Mouse (Mus musculus): ENCODE data around the gene Ccnjl. TPM values are rescaled to one million over a fixed set of nuclear protein-coding genes. Genes with fewer than 3 reads are reported as not detected.

Ccnjl gene
- 9.5 and 13.5 TPM in 2 replicates for polyA plus RNA-seq (2015; fragmentation: Nextera tagmentation; extraction: Ambion mirVana)

DNA sequence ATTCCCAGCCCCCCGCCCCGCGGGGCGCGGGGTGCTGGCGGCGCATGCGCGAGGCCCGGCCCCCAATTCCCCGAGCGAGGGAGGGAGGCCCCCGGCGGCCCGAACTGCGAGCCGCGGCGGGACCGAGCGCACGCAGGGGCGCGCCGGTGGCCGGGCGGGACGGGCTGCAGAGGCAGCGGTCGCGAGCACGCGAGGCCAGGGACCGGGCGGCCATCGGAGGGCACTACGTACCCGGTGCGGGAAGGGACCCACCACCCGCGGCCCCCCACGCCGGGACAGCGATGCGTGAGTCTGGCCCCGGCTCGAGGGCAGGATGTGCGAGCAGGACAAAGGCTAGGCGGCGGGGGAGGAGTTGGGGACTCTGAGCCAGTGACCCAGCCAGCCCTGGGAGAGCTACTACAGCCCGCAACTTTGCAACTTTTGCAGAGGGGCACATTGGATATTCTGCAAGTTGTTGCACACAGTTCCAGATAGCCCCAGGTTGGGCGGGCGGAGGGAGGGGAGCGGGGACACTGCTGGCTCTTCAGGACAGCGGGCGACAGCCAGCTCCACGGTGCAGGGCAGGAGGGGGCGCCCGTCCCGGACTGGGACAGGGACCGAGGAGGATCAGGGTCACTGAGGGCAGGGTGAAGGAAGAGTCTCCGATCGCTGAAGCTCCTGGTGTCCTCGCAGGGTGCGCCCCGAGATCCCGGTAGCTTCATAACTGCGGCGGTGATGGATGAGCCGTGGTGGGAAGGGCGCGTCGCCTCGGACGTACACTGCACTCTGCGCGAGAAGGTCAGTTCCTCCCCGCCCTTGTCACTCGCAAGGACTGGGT, at the start of gene Ccnjl:
TSS of gene Ccnjl (plus strand) at position 102 of the 817 bp plus-strand sequence.
- WGBS, result under 1% methylated on average over 79 of the region's 79 CpGs
- Histone ChIP-seq H3K4me1 (replicated peaks; ENCODE audit: control insufficient read depth, insufficient read depth, low read length) (peaks cover 11% of the 10 kb centered on the region; the same call in 1 of the 2 replicates), H3K9me3 (ENCODE audit: control insufficient read depth, low read length) (no peaks in the 10 kb centered on the region), H3K4me2 (ENCODE audit: low read length) (peak within 1 kb of the TSS; percentile 90), H3K4me3 (replicated peaks; ENCODE audit: low read length) (peak within 1 kb of the TSS; percentile 82), H3K27ac (ENCODE audit: low read length) (peak within 1 kb of the TSS; percentile 80), H3K36me3 (ENCODE audit: control insufficient read depth, insufficient read depth) (no peaks in the 10 kb centered on the region), H3K27me3 (replicated peaks; ENCODE audit: control insufficient read depth, insufficient read depth, low read length) (0 out of 2 replicates have a peak, but pooled peaks cover 3% of the 10 kb centered on the region), H3K9ac (replicated peaks; ENCODE audit: low read depth, low read length) (peak within 1 kb of the TSS; percentile 86)
- peak; percentile 91 for ATAC-seq

DNA sequence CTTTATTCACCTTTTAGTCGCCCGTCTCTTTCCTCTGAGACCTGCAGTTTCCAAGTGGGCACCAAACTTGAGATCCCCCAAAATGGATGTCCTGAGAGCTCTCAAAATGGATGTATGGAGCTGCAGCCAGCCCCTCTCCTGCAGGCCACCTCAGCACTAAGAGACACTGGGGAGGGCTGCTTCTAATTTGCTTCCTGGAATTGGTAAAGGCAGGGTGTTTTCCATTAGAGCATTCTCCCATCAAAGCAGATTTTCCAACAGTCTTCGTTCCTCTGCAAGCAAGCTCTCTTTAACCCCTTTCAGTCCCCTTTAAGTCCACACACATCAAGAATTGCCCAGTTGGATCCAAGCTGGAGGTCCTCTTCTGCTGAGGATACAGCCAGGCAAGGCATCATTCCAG, 49.2 kb upstream of the Ccnjl start:
- Histone ChIP-seq H3K27me3 (replicated peaks; ENCODE audit: control insufficient read depth, insufficient read depth, low read length) (no peaks in the 10 kb centered on the region), H3K4me3 (replicated peaks; ENCODE audit: low read length) (no peak overlapping the region), H3K9me3 (ENCODE audit: control insufficient read depth, low read length) (no peaks in the 10 kb centered on the region), H3K36me3 (ENCODE audit: control insufficient read depth, insufficient read depth) (no peaks in the 10 kb centered on the region), H3K27ac (ENCODE audit: low read length) (no peak overlapping the region), H3K4me1 (replicated peaks; ENCODE audit: control insufficient read depth, insufficient read depth, low read length) (peaks cover 2% of the 10 kb centered on the region), H3K4me2 (ENCODE audit: low read length) (no peak overlapping the region), H3K9ac (replicated peaks; ENCODE audit: low read depth, low read length) (no peak overlapping the region)
- no peak for ATAC-seq
- 90% methylated on average over 3 of the region's 3 CpGs for WGBS

DNA sequence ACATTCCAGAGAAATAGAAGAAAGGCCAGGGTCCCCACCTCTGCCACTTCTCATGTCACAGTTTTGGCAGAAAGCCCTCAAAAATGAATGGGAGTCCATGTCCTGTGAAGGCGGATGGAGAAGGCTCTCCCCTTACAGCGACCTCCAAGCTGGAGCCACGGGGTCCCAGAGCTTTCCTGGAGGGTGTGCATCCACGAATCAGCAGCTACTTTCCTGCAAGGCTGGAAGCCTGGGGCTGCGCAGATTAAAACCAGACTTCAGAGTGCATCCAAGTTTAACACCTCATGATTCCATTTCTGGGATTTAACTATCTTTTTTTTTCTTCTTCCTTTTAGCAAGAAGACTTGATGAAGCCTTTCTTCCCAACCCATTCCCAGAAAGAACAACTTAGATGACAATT, 48.0 kb upstream of the Ccnjl start:
- Histone ChIP-seq H3K4me2 (ENCODE audit: low read length) (no peak overlapping the region), H3K9me3 (ENCODE audit: control insufficient read depth, low read length) (no peaks in the 10 kb centered on the region), H3K36me3 (ENCODE audit: control insufficient read depth, insufficient read depth) (no peaks in the 10 kb centered on the region), H3K27me3 (replicated peaks; ENCODE audit: control insufficient read depth, insufficient read depth, low read length) (no peaks in the 10 kb centered on the region), H3K4me3 (replicated peaks; ENCODE audit: low read length) (no peak overlapping the region), H3K9ac (replicated peaks; ENCODE audit: low read depth, low read length) (no peak overlapping the region), H3K4me1 (replicated peaks; ENCODE audit: control insufficient read depth, insufficient read depth, low read length) (no peaks in the 10 kb centered on the region), H3K27ac (ENCODE audit: low read length) (no peak overlapping the region)
- no peak for ATAC-seq
- 60% methylated on average over 5 of the region's 5 CpGs for WGBS

DNA sequence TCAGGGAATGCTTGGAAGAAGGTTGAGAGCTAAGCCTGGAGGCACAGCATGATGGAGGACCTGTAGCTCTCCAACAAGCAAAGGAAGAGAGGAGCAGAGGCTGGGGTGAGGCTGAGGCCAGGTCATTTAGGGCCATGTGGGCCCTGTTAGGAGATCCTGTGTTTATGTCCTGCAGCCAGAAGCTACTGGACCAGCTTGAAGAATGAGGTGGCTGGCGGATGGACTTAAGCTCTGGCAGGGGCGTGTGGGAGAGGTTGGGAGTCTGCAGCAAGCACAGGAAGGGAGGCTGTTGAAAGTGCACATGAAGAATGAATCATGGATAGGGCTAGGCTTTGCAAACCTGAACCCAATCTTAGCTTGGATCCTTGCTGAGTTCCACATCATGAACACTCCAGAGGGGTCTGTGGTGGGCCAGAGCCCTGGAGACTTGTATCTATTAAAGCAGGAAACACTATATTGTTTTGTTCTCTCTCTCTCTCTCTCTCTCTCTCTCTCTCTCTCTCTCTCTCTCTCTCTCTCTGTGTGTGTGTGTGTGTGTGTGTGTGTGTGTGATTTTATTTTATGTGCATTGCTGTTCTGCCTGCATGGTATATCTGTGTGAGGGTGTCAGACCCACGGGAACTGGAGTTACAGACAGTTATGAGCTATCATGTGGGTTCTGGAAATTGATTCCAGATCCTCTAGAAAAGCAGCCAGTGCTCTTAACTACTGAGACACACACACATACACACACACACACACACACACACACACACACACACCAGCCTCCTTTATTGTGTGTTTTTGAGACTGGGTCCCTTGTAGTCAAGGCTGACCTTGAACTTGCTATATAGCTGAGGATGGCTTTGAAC, 46.7 kb upstream of the Ccnjl start:
- H3K9ac ChIP-seq (replicated peaks; ENCODE audit: low read depth, low read length), result no peak overlapping the region
- no peak overlapping the region for H3K27ac ChIP-seq (ENCODE audit: low read length)
- no peaks in the 10 kb centered on the region for H3K9me3 ChIP-seq (ENCODE audit: control insufficient read depth, low read length)
- no peaks in the 10 kb centered on the region for H3K36me3 ChIP-seq (ENCODE audit: control insufficient read depth, insufficient read depth)
- ATAC-seq, result no peak
- no peaks in the 10 kb centered on the region for H3K4me1 ChIP-seq (replicated peaks; ENCODE audit: control insufficient read depth, insufficient read depth, low read length)
- WGBS, result 73% methylated on average over 3 of the region's 3 CpGs
- no peak overlapping the region for H3K4me2 ChIP-seq (ENCODE audit: low read length)
- no peak overlapping the region for H3K4me3 ChIP-seq (replicated peaks; ENCODE audit: low read length)
- H3K27me3 ChIP-seq (replicated peaks; ENCODE audit: control insufficient read depth, insufficient read depth, low read length), result no peaks in the 10 kb centered on the region

DNA sequence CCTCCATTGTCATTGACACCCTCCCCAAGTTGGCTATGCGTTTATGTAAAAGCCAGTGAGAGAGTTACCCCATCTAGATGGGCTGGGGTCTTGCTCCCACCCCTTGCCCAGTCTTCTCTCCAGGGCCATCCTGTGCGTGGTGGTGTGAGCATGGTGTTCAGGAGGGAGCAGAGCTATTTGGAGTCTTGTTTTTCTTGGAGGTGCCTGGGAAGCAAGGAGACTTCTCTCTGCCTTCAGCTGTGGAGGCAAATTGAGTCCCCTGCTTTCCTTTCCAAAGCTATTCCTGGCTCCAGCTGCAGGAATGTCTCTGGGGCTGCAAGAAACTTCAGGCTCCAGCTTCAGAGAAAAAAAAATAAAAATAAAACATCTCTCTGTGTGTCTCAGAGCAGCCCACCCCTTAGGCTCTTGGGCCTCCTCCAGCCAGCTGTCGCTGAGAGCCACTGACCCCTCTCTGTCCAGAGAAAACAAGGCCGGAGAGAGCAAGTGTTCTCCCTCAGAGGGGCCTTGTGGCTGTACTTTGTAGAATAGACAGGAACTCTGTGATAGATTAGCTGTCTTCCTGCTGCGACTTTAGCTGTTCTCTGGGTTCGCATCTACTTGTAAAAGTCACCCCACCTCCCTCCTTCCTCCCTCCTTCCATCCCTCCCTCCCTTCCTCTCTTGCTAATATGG, 45.3 kb upstream of the Ccnjl start:
- no peaks in the 10 kb centered on the region for H3K9me3 ChIP-seq (ENCODE audit: control insufficient read depth, low read length)
- no peaks in the 10 kb centered on the region for H3K36me3 ChIP-seq (ENCODE audit: control insufficient read depth, insufficient read depth)
- H3K4me3 ChIP-seq (replicated peaks; ENCODE audit: low read length), result no peak overlapping the region
- ATAC-seq, result no peak
- WGBS, result 61% methylated on average over 6 of the region's 6 CpGs
- H3K4me2 ChIP-seq (ENCODE audit: low read length), result no peak overlapping the region
- H3K9ac ChIP-seq (replicated peaks; ENCODE audit: low read depth, low read length), result no peak overlapping the region
- H3K27me3 ChIP-seq (replicated peaks; ENCODE audit: control insufficient read depth, insufficient read depth, low read length), result no peaks in the 10 kb centered on the region
- H3K27ac ChIP-seq (ENCODE audit: low read length), result no peak overlapping the region
- H3K4me1 ChIP-seq (replicated peaks; ENCODE audit: control insufficient read depth, insufficient read depth, low read length), result no peaks in the 10 kb centered on the region

DNA sequence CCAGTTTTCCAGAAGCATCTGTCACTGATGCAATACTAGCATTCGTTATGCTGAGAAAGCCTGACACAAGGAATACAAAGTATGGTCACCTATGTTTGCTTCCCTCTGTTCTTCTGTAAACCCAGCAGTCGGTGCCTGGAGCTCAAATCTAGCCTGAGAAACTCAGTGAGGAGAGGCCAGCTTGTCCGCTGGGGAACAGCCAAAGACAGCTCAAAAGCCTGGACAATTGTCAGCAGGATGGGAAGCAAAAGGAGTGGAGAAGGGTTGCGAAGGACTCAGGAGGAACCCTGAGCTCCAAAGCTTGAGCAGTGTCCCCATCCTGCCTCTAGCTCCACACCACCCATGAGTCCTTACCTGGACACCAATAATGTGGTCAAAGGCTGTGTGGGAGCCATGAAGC, 44.5 kb upstream of the Ccnjl start:
- no peak for ATAC-seq
- H3K9ac ChIP-seq (replicated peaks; ENCODE audit: low read depth, low read length), result no peak overlapping the region
- WGBS, result 71% methylated on average over 4 of the region's 4 CpGs

DNA sequence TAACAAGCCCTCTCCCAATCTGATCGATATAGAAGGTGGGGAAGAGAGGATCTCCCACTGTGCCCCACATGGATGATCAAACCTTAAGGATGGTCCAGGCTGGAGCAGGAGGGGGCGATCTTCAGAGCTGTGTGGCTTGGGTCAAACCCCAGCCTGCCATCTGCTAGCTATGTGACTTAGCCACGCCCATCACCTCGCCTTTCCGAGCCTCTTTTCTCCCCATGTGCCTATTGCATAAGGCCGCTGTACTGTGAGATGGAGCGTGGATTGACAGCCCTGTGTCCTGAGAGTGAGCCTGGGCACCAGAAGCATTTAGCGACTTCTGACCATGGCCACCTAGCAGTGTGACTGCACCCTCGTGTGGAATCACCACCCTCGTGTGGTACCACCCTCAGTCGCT, 43.9 kb upstream of the Ccnjl start:
- no peaks in the 10 kb centered on the region for H3K27me3 ChIP-seq (replicated peaks; ENCODE audit: control insufficient read depth, insufficient read depth, low read length)
- no peaks in the 10 kb centered on the region for H3K9me3 ChIP-seq (ENCODE audit: control insufficient read depth, low read length)
- no peak overlapping the region for H3K4me2 ChIP-seq (ENCODE audit: low read length)
- no peaks in the 10 kb centered on the region for H3K4me1 ChIP-seq (replicated peaks; ENCODE audit: control insufficient read depth, insufficient read depth, low read length)
- 56% methylated on average over 11 of the region's 11 CpGs for WGBS
- no peaks in the 10 kb centered on the region for H3K36me3 ChIP-seq (ENCODE audit: control insufficient read depth, insufficient read depth)
- H3K4me3 ChIP-seq (replicated peaks; ENCODE audit: low read length), result no peak overlapping the region
- no peak overlapping the region for H3K9ac ChIP-seq (replicated peaks; ENCODE audit: low read depth, low read length)
- H3K27ac ChIP-seq (ENCODE audit: low read length), result no peak overlapping the region
- ATAC-seq, result no peak

More for the DNA sequence above, 44.5 kb upstream of the Ccnjl start:
- Histone ChIP-seq H3K4me1 (replicated peaks; ENCODE audit: control insufficient read depth, insufficient read depth, low read length) (no peaks in the 10 kb centered on the region), H3K27ac (ENCODE audit: low read length) (no peak overlapping the region), H3K4me2 (ENCODE audit: low read length) (no peak overlapping the region), H3K27me3 (replicated peaks; ENCODE audit: control insufficient read depth, insufficient read depth, low read length) (no peaks in the 10 kb centered on the region), H3K9me3 (ENCODE audit: control insufficient read depth, low read length) (no peaks in the 10 kb centered on the region), H3K36me3 (ENCODE audit: control insufficient read depth, insufficient read depth) (no peaks in the 10 kb centered on the region), H3K4me3 (replicated peaks; ENCODE audit: low read length) (no peak overlapping the region)

DNA sequence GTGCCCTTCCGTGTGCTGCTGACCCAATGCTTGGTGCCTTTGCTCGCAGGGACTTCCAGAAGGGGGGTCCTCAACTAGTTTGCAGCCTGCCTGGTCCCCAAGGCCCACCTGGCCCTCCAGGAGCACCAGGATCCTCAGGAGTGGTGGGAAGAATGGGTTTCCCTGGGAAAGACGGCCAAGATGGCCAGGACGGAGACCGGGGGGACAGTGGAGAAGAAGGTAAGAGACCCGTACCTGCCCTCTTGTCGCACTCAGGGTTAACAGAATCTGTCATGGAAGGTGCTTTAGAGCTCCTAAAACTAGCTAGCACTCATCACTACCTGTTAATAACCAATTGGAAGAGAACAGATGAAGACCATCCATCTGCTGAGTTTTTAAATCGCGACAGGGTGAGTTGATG, 42.7 kb upstream of the Ccnjl start:
- Histone ChIP-seq H3K4me2 (ENCODE audit: low read length) (no peak overlapping the region), H3K4me1 (replicated peaks; ENCODE audit: control insufficient read depth, insufficient read depth, low read length) (no peaks in the 10 kb centered on the region), H3K36me3 (ENCODE audit: control insufficient read depth, insufficient read depth) (no peaks in the 10 kb centered on the region), H3K4me3 (replicated peaks; ENCODE audit: low read length) (no peak overlapping the region), H3K27ac (ENCODE audit: low read length) (no peak overlapping the region), H3K27me3 (replicated peaks; ENCODE audit: control insufficient read depth, insufficient read depth, low read length) (no peaks in the 10 kb centered on the region), H3K9me3 (ENCODE audit: control insufficient read depth, low read length) (no peaks in the 10 kb centered on the region), H3K9ac (replicated peaks; ENCODE audit: low read depth, low read length) (no peak overlapping the region)
- no peak for ATAC-seq
- WGBS, result 87% methylated on average over 9 of the region's 9 CpGs

DNA sequence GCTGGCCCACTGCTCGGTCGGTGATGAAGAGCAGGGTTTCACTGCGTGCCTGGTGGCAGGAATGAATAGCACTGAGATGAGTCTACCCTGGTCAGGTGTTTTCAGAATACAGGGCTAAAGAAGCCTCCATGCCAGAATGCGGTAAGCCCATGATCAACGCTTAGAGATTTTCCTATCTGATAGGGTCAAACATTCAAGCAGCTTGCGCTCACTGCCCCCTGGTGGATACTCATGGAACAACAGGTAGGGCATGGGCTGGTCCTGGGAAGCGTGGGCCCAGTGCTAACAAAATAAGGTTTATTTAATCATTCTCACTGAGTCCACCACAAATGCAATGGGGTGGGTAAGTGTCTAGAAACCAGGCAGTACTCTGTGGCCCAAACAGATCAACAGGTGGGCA, 35.9 kb upstream of the Ccnjl start:
- 31% methylated on average over 7 of the region's 7 CpGs for WGBS
- ATAC-seq, result no peak
- Histone ChIP-seq H3K36me3 (ENCODE audit: control insufficient read depth, insufficient read depth) (no peaks in the 10 kb centered on the region), H3K4me3 (replicated peaks; ENCODE audit: low read length) (no peak overlapping the region), H3K27ac (ENCODE audit: low read length) (no peak overlapping the region), H3K9ac (replicated peaks; ENCODE audit: low read depth, low read length) (no peak overlapping the region), H3K4me2 (ENCODE audit: low read length) (no peak overlapping the region), H3K4me1 (replicated peaks; ENCODE audit: control insufficient read depth, insufficient read depth, low read length) (no peaks in the 10 kb centered on the region), H3K27me3 (replicated peaks; ENCODE audit: control insufficient read depth, insufficient read depth, low read length) (no peaks in the 10 kb centered on the region), H3K9me3 (ENCODE audit: control insufficient read depth, low read length) (no peaks in the 10 kb centered on the region)
